Mouse (Mus musculus) megakaryocyte-erythroid progenitor cell, adult 5-6 weeks (primary cell): ENCODE data around the gene Vps45. TPM values are rescaled to one million over a fixed set of nuclear protein-coding genes. Genes with fewer than 3 reads are reported as not detected.
A peak's percentile ranks its signal among the peaks of the same experiment; 100 is the strongest.
"Not testable (repeated sequence)": the region's sequence is repeated elsewhere in the genome, so short reads cannot be mapped to it uniquely, and the experiment has no call there.

ENCODE experiments used
- ATAC-seq: replicated peaks from 2 replicates; pipeline ENCODE4 v1.8.0; 2016; ENCODE audit warnings: mild to moderate bottlenecking, inconsistent platforms; ENCODE audit not compliant: severe bottlenecking, poor library complexity, low FRiP score, low TSS enrichment
- total RNA-seq, 2 experiments: library from RNA; stranded (forward) in 1 of 2; stranded (reverse) in 1 of 2; fragments of 200-1000, 215-1000 nt in 1 of 2; fragments of >200 nt in 1 of 2; fragmentation: Nextera tagmentation in 1 of 2; gene quantifications; 2 replicates each; pipeline ENCODE4 v1.2.3; 2014 to 2017

Vps45 gene
- total RNA-seq, 2 experiments from 2014 or later, result 13.4 to 38.8 TPM

- ATAC-seq, result 0 out of 2 replicates have a peak, but pooled peaks have one; percentile 30
These were observed 100.7 kb downstream of the Vps45 start for GRCm38 (mm10) chr3:95957359-95958148.

DNA sequence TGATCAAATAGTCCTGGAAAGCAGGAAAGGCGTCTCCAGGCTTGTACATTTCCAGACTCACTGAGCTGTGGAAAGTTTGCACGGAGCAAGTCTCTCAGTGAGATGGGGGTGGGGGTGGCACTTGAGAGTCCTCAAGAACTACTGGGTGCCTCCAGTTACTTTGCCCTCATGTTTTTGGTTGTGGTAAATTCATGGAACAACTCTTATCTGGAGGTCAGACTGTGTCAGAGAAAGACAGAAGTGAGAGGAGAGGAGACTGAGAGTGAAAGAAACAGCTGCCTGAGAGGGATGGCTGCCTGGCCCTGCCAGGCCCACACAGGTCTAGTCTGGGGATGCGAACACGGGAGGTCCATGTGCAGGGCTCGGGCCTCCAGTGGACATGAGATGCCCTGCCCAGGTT lies 102.9 kb downstream of the Vps45 start:
- ATAC-seq, result no peak

GRCm38 (mm10) chr3:95954648-95955173 lies 103.6 kb downstream of the Vps45 start:
- ATAC-seq, result not testable (repeated sequence)

GRCm38 (mm10) chr3:95953522-95953921 lies 104.7 kb downstream of the Vps45 start:
- no peak for ATAC-seq

- no peak for ATAC-seq
These were observed 105.2 kb downstream of the Vps45 start for GRCm38 (mm10) chr3:95953023-95953422.

DNA sequence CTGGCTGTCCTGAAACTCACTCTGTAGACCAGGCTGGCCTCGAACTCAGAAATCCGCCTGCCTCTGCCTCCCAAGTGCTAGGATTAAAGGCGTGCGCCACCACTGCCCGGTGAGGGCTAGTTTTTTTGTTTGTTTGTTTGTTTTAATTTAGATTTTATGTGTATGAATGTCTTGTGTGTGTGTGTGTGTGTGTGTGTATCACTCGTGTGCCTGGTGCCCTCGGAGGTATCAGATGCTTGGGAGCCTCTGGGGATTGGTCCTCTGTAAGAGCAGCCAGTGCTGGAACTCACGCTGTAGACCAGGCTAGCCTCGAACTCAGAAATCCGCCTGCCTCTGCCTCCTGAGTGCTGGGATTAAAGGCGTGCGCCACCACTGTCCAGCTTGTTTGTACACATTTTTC lies 106.7 kb downstream of the Vps45 start:
- not testable (repeated sequence) for ATAC-seq

DNA sequence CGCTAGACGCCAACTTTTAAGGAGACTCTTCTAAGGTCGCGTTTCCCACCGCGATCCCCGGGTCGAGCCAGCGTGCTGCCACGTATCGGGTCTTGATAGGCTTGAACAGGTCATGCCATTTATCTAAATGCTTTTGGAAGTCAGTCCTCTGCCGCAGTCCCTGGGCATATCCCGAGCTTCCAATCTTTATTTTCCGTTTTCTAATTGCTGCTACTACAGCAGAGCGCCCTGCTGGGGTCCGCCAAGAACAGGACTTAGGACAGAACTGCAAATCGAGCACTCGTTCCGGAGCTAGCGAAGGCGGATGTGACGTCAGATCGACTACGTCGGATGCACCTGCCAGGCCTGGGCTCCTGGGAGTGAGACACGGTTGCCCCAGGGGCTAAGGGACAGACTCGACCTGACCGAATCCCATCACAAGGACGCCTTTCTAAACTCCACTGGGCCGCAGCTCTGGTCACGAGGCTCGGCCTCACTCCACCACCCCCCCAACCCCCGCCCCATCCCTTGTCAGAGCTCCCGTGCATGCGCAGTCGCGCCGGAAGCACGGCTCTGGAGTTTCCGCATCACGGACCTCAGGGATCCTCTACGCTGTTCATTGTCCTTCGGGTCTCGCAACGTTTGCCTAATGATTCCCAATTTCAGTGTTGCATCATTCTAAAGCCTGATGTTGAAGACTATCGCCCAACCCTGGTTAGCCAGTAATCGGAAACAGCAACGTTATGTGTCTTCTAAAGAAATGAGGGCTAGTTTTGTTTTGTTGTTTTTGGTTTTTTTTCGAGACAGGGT lies 107.3 kb downstream of the Vps45 start:
- peak; percentile 85 for ATAC-seq

Other genes with a start within 250 kb of the Vps45 start
- 62.4 and 68.5 TPM in 2 replicates for gene Rprd2, start 239.6 kb downstream of the Vps45 start, total RNA-seq (2014; fragmentation: Nextera tagmentation)
- gene Rprd2, start 239.6 kb downstream of the Vps45 start, total RNA-seq (2017), result 17.5 and 21.3 TPM in 2 replicates
- gene Prpf3, start 202.6 kb downstream of the Vps45 start, total RNA-seq (2014; fragmentation: Nextera tagmentation), result 72.1 and 90.7 TPM in 2 replicates
- gene Prpf3, start 202.6 kb downstream of the Vps45 start, total RNA-seq (2017), result 66.7 and 100.0 TPM in 2 replicates
- gene Mrps21, start 186.9 kb downstream of the Vps45 start, total RNA-seq (2014; fragmentation: Nextera tagmentation), result 204 and 223 TPM in 2 replicates
- 318 and 398 TPM in 2 replicates for gene Mrps21, start 186.9 kb downstream of the Vps45 start, total RNA-seq (2017)
- 0.69 and 3.3 TPM in 2 replicates for gene Ciart, start 176.2 kb downstream of the Vps45 start, total RNA-seq (2014; fragmentation: Nextera tagmentation)
- gene Ciart, start 176.2 kb downstream of the Vps45 start, total RNA-seq (2017), result 0.66 and 2.8 TPM in 2 replicates
- 2.1 and 2.3 TPM in 2 replicates for gene BC028528, start 166.5 kb downstream of the Vps45 start, total RNA-seq (2014; fragmentation: Nextera tagmentation)
- gene BC028528, start 166.5 kb downstream of the Vps45 start, total RNA-seq (2017), result 2.3 and 14.6 TPM in 2 replicates
- gene Aph1a, start 164.5 kb downstream of the Vps45 start, total RNA-seq (2014; fragmentation: Nextera tagmentation), result 35.7 and 42.8 TPM in 2 replicates
- 16.2 and 21.1 TPM in 2 replicates for gene Aph1a, start 164.5 kb downstream of the Vps45 start, total RNA-seq (2017)
- gene Car14, start 153.8 kb downstream of the Vps45 start, total RNA-seq (2014; fragmentation: Nextera tagmentation), result not detected in 2 replicates
- gene Car14, start 153.8 kb downstream of the Vps45 start, total RNA-seq (2017), result not detected in 2 replicates
- 136 and 186 TPM in 2 replicates for gene Anp32e, start 129.2 kb downstream of the Vps45 start, total RNA-seq (2014; fragmentation: Nextera tagmentation)
- 505 and 626 TPM in 2 replicates for gene Anp32e, start 129.2 kb downstream of the Vps45 start, total RNA-seq (2017)
- gene Plekho1, start 62.5 kb downstream of the Vps45 start, total RNA-seq (2014; fragmentation: Nextera tagmentation), result 0.61 and 5.4 TPM in 2 replicates
- gene Plekho1, start 62.5 kb downstream of the Vps45 start, total RNA-seq (2017), result 5.9 and 10.5 TPM in 2 replicates
- gene Otud7b, start 46.1 kb upstream of the Vps45 start, total RNA-seq (2014; fragmentation: Nextera tagmentation), result 9.7 and 12.3 TPM in 2 replicates
- gene Otud7b, start 46.1 kb upstream of the Vps45 start, total RNA-seq (2017), result 11.7 and 15.5 TPM in 2 replicates
- not detected in 2 replicates for gene Mtmr11, start 103.5 kb upstream of the Vps45 start, total RNA-seq (2014; fragmentation: Nextera tagmentation)
- not detected in 2 replicates for gene Mtmr11, start 103.5 kb upstream of the Vps45 start, total RNA-seq (2017)
- 139 and 173 TPM in 2 replicates for gene Sf3b4, start 113.9 kb upstream of the Vps45 start, total RNA-seq (2014; fragmentation: Nextera tagmentation)
- 24.7 and 36.9 TPM in 2 replicates for gene Sf3b4, start 113.9 kb upstream of the Vps45 start, total RNA-seq (2017)
- 1.0 TPM in 1 of 2 replicates, not detected in the other for gene Sv2a, start 122.7 kb upstream of the Vps45 start, total RNA-seq (2014; fragmentation: Nextera tagmentation)
- 0.30 TPM in 1 of 2 replicates, not detected in the other for gene Sv2a, start 122.7 kb upstream of the Vps45 start, total RNA-seq (2017)
- gene Bola1, start 161.2 kb upstream of the Vps45 start, total RNA-seq (2014; fragmentation: Nextera tagmentation), result 35.9 and 55.4 TPM in 2 replicates
- gene Bola1, start 161.2 kb upstream of the Vps45 start, total RNA-seq (2017), result 39.3 and 44.8 TPM in 2 replicates
- gene Hist2h2ab, start 161.4 kb upstream of the Vps45 start, total RNA-seq (2014; fragmentation: Nextera tagmentation), result 13.4 and 16.5 TPM in 2 replicates
- 180 and 196 TPM in 2 replicates for gene Hist2h2ab, start 161.4 kb upstream of the Vps45 start, total RNA-seq (2017)
- gene Hist2h2ac, start 162.4 kb upstream of the Vps45 start, total RNA-seq (2014; fragmentation: Nextera tagmentation), result 68.5 and 103 TPM in 2 replicates
- 2,466 and 2,516 TPM in 2 replicates for gene Hist2h2ac, start 162.4 kb upstream of the Vps45 start, total RNA-seq (2017)
- gene Hist2h2be, start 162.7 kb upstream of the Vps45 start, total RNA-seq (2014; fragmentation: Nextera tagmentation), result 10.8 and 11.4 TPM in 2 replicates
- gene Hist2h2be, start 162.7 kb upstream of the Vps45 start, total RNA-seq (2017), result 7.4 and 10.0 TPM in 2 replicates
- 238 and 244 TPM in 2 replicates for gene Hist2h3c2, start 180.7 kb upstream of the Vps45 start, total RNA-seq (2014; fragmentation: Nextera tagmentation)
- 41.9 and 280 TPM in 2 replicates for gene Hist2h3c2, start 180.7 kb upstream of the Vps45 start, total RNA-seq (2017)
- gene Hist2h2aa2, start 181.8 kb upstream of the Vps45 start, total RNA-seq (2014; fragmentation: Nextera tagmentation), result 61.3 and 86.2 TPM in 2 replicates
- gene Hist2h2aa2, start 181.8 kb upstream of the Vps45 start, total RNA-seq (2017), result not detected in 2 replicates
- 17.9 and 44.2 TPM in 2 replicates for gene Hist2h2aa1, start 187.0 kb upstream of the Vps45 start, total RNA-seq (2014; fragmentation: Nextera tagmentation)
- 5,412 and 6,422 TPM in 2 replicates for gene Hist2h2aa1, start 187.0 kb upstream of the Vps45 start, total RNA-seq (2017)
- 2.9 and 4.4 TPM in 2 replicates for gene Hist2h3c1, start 188.2 kb upstream of the Vps45 start, total RNA-seq (2014; fragmentation: Nextera tagmentation)
- gene Hist2h3c1, start 188.2 kb upstream of the Vps45 start, total RNA-seq (2017), result not detected in 2 replicates
- 76.1 and 135 TPM in 2 replicates for gene Hist2h4, start 204.8 kb upstream of the Vps45 start, total RNA-seq (2014; fragmentation: Nextera tagmentation)
- gene Hist2h4, start 204.8 kb upstream of the Vps45 start, total RNA-seq (2017), result 49.9 and 105 TPM in 2 replicates
- gene Hist2h3b, start 210.2 kb upstream of the Vps45 start, total RNA-seq (2014; fragmentation: Nextera tagmentation), result 432 and 521 TPM in 2 replicates
- gene Hist2h3b, start 210.2 kb upstream of the Vps45 start, total RNA-seq (2017), result 172 and 646 TPM in 2 replicates
- 1,021 and 1,485 TPM in 2 replicates for gene Hist2h2bb, start 211.3 kb upstream of the Vps45 start, total RNA-seq (2014; fragmentation: Nextera tagmentation)
- 6,042 and 11,084 TPM in 2 replicates for gene Hist2h2bb, start 211.3 kb upstream of the Vps45 start, total RNA-seq (2017)
- gene Fcgr1, start 235.5 kb upstream of the Vps45 start, total RNA-seq (2014; fragmentation: Nextera tagmentation), result not detected in 2 replicates
- 0.11 TPM in 1 of 2 replicates, not detected in the other for gene Fcgr1, start 235.5 kb upstream of the Vps45 start, total RNA-seq (2017)